Mouse (Mus musculus): ENCODE measurements at regions not wholly inside any gene's neighbourhood (a gene's known extent, or its start where the extent isn't known, plus 50 kb on each side); places are given as distances from the start of the nearest gene placed in this dataset. TPM values are rescaled to one million over a fixed set of nuclear protein-coding genes. Genes with fewer than 3 reads are reported as not detected.
"Not testable (repeated sequence)": the region's sequence is repeated elsewhere in the genome, so short reads cannot be mapped to it uniquely, and the experiment has no call there.

DNA sequence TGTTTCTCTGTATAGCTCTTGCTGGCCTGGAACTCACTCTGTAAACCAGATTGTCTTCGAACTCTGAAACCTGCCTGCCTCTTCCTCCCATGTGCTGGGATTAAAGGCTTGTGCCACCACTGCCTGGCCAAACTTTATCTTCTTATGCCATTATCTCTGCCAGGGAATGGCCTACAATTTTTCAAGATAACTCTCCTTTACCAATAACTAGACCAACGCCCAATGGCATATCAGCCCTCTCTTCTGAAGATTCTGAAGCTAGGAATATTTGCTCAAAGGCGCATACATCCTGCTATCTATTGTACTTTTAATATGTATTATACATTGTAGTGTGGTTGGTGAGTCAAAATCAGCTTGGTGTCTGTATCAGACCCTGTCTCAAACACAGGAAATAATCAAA is 235.4 kb upstream of the Cts3 start:
- not testable (repeated sequence) for ATAC-seq (ENCODE audit: low FRiP score, low read depth); H3K36me3 ChIP-seq; H3K9ac ChIP-seq; H3K27me3 ChIP-seq; H3K4me2 ChIP-seq; H3K4me1 ChIP-seq (replicated peaks); H3K4me3 ChIP-seq; H3K27ac ChIP-seq (replicated peaks)
- WGBS: 93% methylated on average over 3 of the region's 3 CpGs
- peaks cover 10% of the 10 kb centered on the region; the same call in 1 of the 2 replicates for H3K9me3 ChIP-seq

DNA sequence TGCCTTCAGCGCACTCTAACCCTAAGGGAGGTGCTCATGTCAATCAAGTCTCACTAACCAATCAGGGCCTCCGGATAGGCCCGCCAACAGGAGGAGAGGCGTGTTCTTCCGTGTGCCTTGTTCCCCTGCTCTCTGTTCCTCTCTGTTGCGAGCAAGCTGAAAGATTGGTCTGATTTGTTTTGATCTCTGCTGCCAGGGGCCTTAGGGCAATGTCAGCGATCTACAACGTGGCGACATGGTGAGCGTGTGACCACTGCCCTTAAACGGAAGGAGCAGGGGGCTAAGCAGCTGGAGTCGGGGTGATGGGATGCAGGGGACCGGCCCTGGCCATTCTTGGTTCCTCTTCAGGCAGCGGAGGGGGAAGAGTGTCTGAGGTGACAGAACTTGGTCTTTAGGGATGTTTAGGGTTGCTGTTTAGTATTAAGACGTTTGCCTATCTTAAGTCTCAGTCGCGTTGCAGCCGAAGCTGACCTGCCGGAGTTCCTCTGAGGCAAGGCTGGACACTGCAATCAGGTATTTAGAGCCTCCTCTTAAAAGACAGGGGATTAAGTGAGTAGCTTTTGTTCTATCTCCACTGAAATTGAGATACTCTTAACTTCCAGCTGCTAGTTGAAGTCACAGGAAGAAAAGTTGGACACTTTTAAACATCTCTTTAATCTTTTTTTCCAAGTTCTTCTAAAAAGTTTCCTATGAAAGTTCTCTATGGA is 234.4 kb upstream of the Cts3 start:
- ATAC-seq (ENCODE audit: low FRiP score, low read depth); H3K9me3 ChIP-seq; H3K27me3 ChIP-seq; H3K36me3 ChIP-seq; H3K4me1 ChIP-seq (replicated peaks): not testable (repeated sequence)
- peak overlapping the region; percentile 59 for H3K4me3 ChIP-seq
- H3K4me2 ChIP-seq: peak overlapping the region; percentile 65
- 0 out of 2 replicates have a peak overlapping the region, but pooled peaks have one; percentile 31 for H3K27ac ChIP-seq (replicated peaks)
- peak overlapping the region; percentile 49 for H3K9ac ChIP-seq
- 3% methylated on average over 19 of the region's 19 CpGs for WGBS

DNA sequence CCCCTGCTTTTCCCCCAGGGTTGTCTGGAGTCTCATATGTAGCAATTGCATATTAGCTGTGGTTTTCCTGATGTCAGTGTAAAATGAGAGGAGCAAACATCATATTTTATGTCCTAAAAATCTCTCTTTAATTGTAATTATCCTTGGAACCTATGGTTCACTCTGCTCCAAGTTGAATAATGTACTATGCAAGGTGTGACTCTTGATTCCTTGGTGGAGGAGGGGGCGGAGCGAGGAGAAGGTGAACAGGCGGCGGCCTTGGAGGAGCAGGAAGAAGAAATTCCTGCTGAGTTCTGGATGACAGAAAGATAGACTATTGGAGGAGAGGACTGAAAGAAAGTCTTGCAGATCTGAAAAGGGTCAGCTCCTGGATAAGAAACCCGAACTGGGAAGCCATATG is 233.8 kb upstream of the Cts3 start:
- not testable (repeated sequence) for ATAC-seq (ENCODE audit: low FRiP score, low read depth); H3K27me3 ChIP-seq; H3K9me3 ChIP-seq; H3K36me3 ChIP-seq; H3K27ac ChIP-seq (replicated peaks); H3K4me1 ChIP-seq (replicated peaks)
- peak overlapping the region; percentile 59 for H3K4me3 ChIP-seq
- H3K4me2 ChIP-seq: peak overlapping the region; percentile 65
- H3K9ac ChIP-seq: peak overlapping the region; percentile 49; the same call in 1 of the 2 replicates
- 35% methylated on average over 5 of the region's 5 CpGs for WGBS

DNA sequence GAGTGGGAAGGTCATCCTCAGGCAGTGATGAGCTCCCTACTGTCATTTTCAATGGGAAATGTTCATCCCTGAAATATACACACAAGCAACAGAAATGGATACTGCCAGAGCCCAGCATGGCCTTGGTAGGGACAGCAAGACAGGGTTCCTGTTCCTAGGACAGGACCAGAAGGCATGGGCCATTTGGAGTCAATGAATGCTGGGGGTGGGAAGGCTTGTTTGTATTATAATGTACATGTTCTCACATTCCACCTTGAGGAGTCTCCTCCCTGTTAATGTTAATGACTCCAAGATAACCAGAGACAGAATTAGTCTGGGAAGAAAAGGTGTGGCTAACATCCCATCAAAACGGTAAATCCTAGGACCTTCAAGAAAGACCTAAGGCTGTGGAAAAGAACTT is 193.5 kb upstream of the Cts3 start:
- H3K9ac ChIP-seq; ATAC-seq (ENCODE audit: low FRiP score, low read depth): not testable (repeated sequence)

More for the DNA sequence above, 193.5 kb upstream of the Cts3 start:
- not testable (repeated sequence) for H3K27ac ChIP-seq (replicated peaks); H3K4me3 ChIP-seq; H3K27me3 ChIP-seq; H3K36me3 ChIP-seq; H3K4me1 ChIP-seq (replicated peaks); H3K9me3 ChIP-seq; H3K4me2 ChIP-seq
- WGBS: 82% methylated on average over 1 of the region's 1 CpGs

Small RNA genes in the stretch of these regions (microRNA-seq; reads per million reads assigned to microRNA genes)
- gene Gm23739: not detected

Measured in hindbrain, embryonic 15.5 days (tissue).